Mouse (Mus musculus): ENCODE measurements at regions not wholly inside any gene's neighbourhood (a gene's known extent, or its start where the extent isn't known, plus 50 kb on each side); places are given as distances from the start of the nearest gene placed in this dataset.

GRCm38 (mm10) chr7:129800461-129800867 lies 208.8 kb downstream of the Wdr11 start:
- TF ChIP-seq CTCF (IDR thresholded peaks at IDR 0.05; ENCODE audit: insufficient read depth, low read depth, low read length), result no peak
- no peak for TF ChIP-seq POLR2A (IDR thresholded peaks at IDR 0.05; ENCODE audit: insufficient read depth, low read depth, low read length)

Data from olfactory bulb, adult 2 months (tissue).